Mouse (Mus musculus) intestine, postnatal 0 days (tissue): ENCODE measurements at regions not wholly inside any gene's neighbourhood (a gene's known extent, or its start where the extent isn't known, plus 50 kb on each side); places are given as distances from the start of the nearest gene placed in this dataset.
A peak's percentile ranks its signal among the peaks of the same experiment; 100 is the strongest.

Experiments used
- ATAC-seq: fragments of 200-750 bp; cut with Nextera tagmentation; 2 replicates; pipeline ENCODE4 v1.8.0; 2017; ENCODE audit warnings: mild to moderate bottlenecking, moderate TSS enrichment, moderate library complexity
- H3K27ac ChIP-seq: fragments of 300-500 bp; sonication (generic); 2 replicates; pipeline ENCODE4 v1.5.1; 2014; ENCODE audit warnings: mild to moderate bottlenecking, low read depth, low read length, moderate library complexity
- H3K27me3 ChIP-seq: fragments of 300-500 bp; sonication (generic); replicated peaks from 2 replicates; pipeline ENCODE4 v1.6.1; 2014; ENCODE audit warnings: low read length, mixed read lengths; ENCODE audit not compliant: control insufficient read depth, insufficient read depth
- H3K36me3 ChIP-seq: fragments of 300-500 bp; sonication (generic); 2 replicates; pipeline ENCODE4 v1.6.1; 2014; ENCODE audit warnings: mild to moderate bottlenecking, moderate library complexity; ENCODE audit not compliant: control insufficient read depth, insufficient read depth
- H3K4me1 ChIP-seq: fragments of 300-500 bp; sonication (generic); replicated peaks from 2 replicates; pipeline ENCODE4 v1.6.1; 2014; ENCODE audit warnings: antibody characterized with exemption, low read length, mixed read lengths; ENCODE audit not compliant: control insufficient read depth, insufficient read depth
- H3K4me2 ChIP-seq: fragments of 300-500 bp; sonication (generic); replicated peaks from 2 replicates; pipeline ENCODE4 v1.6.1; 2014; ENCODE audit warnings: low read depth, mild to moderate bottlenecking, moderate library complexity
- H3K4me3 ChIP-seq: fragments of 300-500 bp; sonication (generic); 2 replicates; pipeline ENCODE4 v1.5.1; 2014; ENCODE audit warnings: low read depth, low read length
- H3K9ac ChIP-seq: fragments of 300-500 bp; sonication (generic); 2 replicates; pipeline ENCODE4 v1.6.1; 2014; ENCODE audit warnings: mild to moderate bottlenecking, low read depth, low read length
- H3K9me3 ChIP-seq: fragments of 300-500 bp; sonication (generic); 2 replicates; pipeline ENCODE4 v1.6.1; 2016; ENCODE audit warnings: mixed run types; ENCODE audit not compliant: control insufficient read depth
- CTCF ChIP-seq: sonication (generic); IDR thresholded peaks from 2 replicates; pipeline ENCODE4 v1.5.1; 2016; ENCODE audit warnings: low read depth, mild to moderate bottlenecking, control low read depth, antibody characterized with exemption, moderate library complexity
- WGBS: fragments of 180-500 bp; shearing (Covaris S2); extraction: QIAGEN DNeasy Blood & Tissue Kit; methylation state at CpG from one replicate; pipeline ENCODE4 v1.1.7; 2014; 5-methylcytosine and 5-hydroxymethylcytosine counted together

- no peak overlapping the region for H3K27ac ChIP-seq
- no peak overlapping the region for H3K4me2 ChIP-seq
- no peaks in the 10 kb centered on the region for H3K27me3 ChIP-seq
- H3K9ac ChIP-seq = no peak overlapping the region
- no peaks in the 10 kb centered on the region for H3K4me1 ChIP-seq
- no peaks in the 10 kb centered on the region for H3K9me3 ChIP-seq
- 14% methylated on average over 4 of the region's 4 CpGs for WGBS
- no peak overlapping the region for H3K4me3 ChIP-seq
- TF ChIP-seq CTCF = peak; percentile 80
- no peak for ATAC-seq
- no peaks in the 10 kb centered on the region for H3K36me3 ChIP-seq
Measured at GRCm38 (mm10) chrX:51913247-51913646, 59.3 kb downstream of the 1700080O16Rik start.

GRCm38 (mm10) chrX:51911566-51911965 is 61.0 kb downstream of the 1700080O16Rik start:
- Histone ChIP-seq H3K9me3 (no peaks in the 10 kb centered on the region), H3K4me1 (no peaks in the 10 kb centered on the region), H3K9ac (no peak overlapping the region), H3K36me3 (no peaks in the 10 kb centered on the region), H3K27ac (no peak overlapping the region), H3K4me2 (no peak overlapping the region), H3K27me3 (no peaks in the 10 kb centered on the region), H3K4me3 (no peak overlapping the region)
- ATAC-seq = no peak
- no peak for TF ChIP-seq CTCF
- WGBS = 75% methylated on average over 1 of the region's 1 CpGs

GRCm38 (mm10) chrX:51910576-51910975 is 62.0 kb downstream of the 1700080O16Rik start:
- Histone ChIP-seq H3K36me3 (no peaks in the 10 kb centered on the region), H3K4me2 (no peak overlapping the region), H3K4me1 (no peaks in the 10 kb centered on the region), H3K27me3 (no peaks in the 10 kb centered on the region), H3K9ac (no peak overlapping the region), H3K27ac (no peak overlapping the region), H3K9me3 (no peaks in the 10 kb centered on the region), H3K4me3 (no peak overlapping the region)
- TF ChIP-seq CTCF = no peak
- ATAC-seq = no peak
- WGBS = 47% methylated on average over 1 of the region's 1 CpGs

GRCm38 (mm10) chrX:51898445-51898844 is 74.1 kb downstream of the 1700080O16Rik start:
- Histone ChIP-seq H3K27ac (no peak overlapping the region), H3K4me3 (no peak overlapping the region), H3K4me1 (no peaks in the 10 kb centered on the region), H3K4me2 (no peak overlapping the region), H3K36me3 (no peaks in the 10 kb centered on the region), H3K9ac (no peak overlapping the region), H3K27me3 (no peaks in the 10 kb centered on the region), H3K9me3 (no peaks in the 10 kb centered on the region)
- no peak for ATAC-seq
- TF ChIP-seq CTCF = no peak
- WGBS = 81% methylated on average over 4 of the region's 4 CpGs

GRCm38 (mm10) chrX:51897059-51897458 is 75.5 kb downstream of the 1700080O16Rik start:
- Histone ChIP-seq H3K27me3 (no peaks in the 10 kb centered on the region), H3K9ac (no peak overlapping the region), H3K27ac (no peak overlapping the region), H3K4me1 (no peaks in the 10 kb centered on the region), H3K4me2 (no peak overlapping the region), H3K9me3 (no peaks in the 10 kb centered on the region), H3K36me3 (no peaks in the 10 kb centered on the region), H3K4me3 (no peak overlapping the region)
- no peak for TF ChIP-seq CTCF
- no peak for ATAC-seq
- 34% methylated on average over 5 of the region's 5 CpGs for WGBS

- ATAC-seq = no peak
- WGBS = 68% methylated on average over 10 of the region's 10 CpGs
- Histone ChIP-seq H3K4me3 (no peak overlapping the region), H3K4me1 (no peaks in the 10 kb centered on the region), H3K4me2 (no peak overlapping the region), H3K27me3 (no peaks in the 10 kb centered on the region), H3K36me3 (no peaks in the 10 kb centered on the region), H3K9ac (no peak overlapping the region), H3K27ac (no peak overlapping the region), H3K9me3 (no peaks in the 10 kb centered on the region)
- TF ChIP-seq CTCF = peak; percentile 38
Measured at GRCm38 (mm10) chrX:51895646-51896190, 76.9 kb downstream of the 1700080O16Rik start.

GRCm38 (mm10) chrX:51892716-51893115 is 79.9 kb downstream of the 1700080O16Rik start:
- Histone ChIP-seq H3K4me3 (no peak overlapping the region), H3K4me1 (no peaks in the 10 kb centered on the region), H3K9me3 (no peaks in the 10 kb centered on the region), H3K27ac (no peak overlapping the region), H3K9ac (no peak overlapping the region), H3K4me2 (no peak overlapping the region), H3K27me3 (no peaks in the 10 kb centered on the region), H3K36me3 (no peaks in the 10 kb centered on the region)
- TF ChIP-seq CTCF = no peak
- no peak for ATAC-seq
- WGBS = 62% methylated on average over 1 of the region's 1 CpGs
